Mouse (Mus musculus) CH12.LX (cell line): ENCODE data around the gene Rgl1. TPM values are rescaled to one million over a fixed set of nuclear protein-coding genes. Genes with fewer than 3 reads are reported as not detected.

ENCODE experiments used
- DNase-seq: peaks from one replicate; pipeline ENCODE4 v3.0.0-alpha.2; 2013; ENCODE audit errors: extremely low read depth
- H3K27ac ChIP-seq: 2 replicates; pipeline ENCODE4 v1.5.1; 2012; ENCODE audit warnings: low read depth, mild to moderate bottlenecking, control low read depth, moderate library complexity; ENCODE audit not compliant: insufficient read depth
- H3K27me3 ChIP-seq: replicated peaks from 2 replicates; pipeline ENCODE3; 2012; ENCODE audit warnings: inconsistent platforms
- H3K36me3 ChIP-seq, 2 experiments: replicated peaks in 1 of 2; 2 replicates each; pipeline versions ENCODE3 to v1.6.1; 2012; ENCODE audit warnings: inconsistent platforms in 1 of 2, low read length in 1 of 2, mild to moderate bottlenecking in 1 of 2, mixed read lengths in 1 of 2, moderate library complexity in 1 of 2; ENCODE audit not compliant: control insufficient read depth in 1 of 2, insufficient read depth in 1 of 2
- H3K4me1 ChIP-seq, 2 experiments: 2 replicates each; pipeline ENCODE4 v1.6.1; 2012; ENCODE audit warnings: inconsistent platforms in 1 of 2, moderate library complexity in 1 of 2; ENCODE audit not compliant: insufficient read depth in 2 of 2, control insufficient read depth in 1 of 2
- H3K4me2 ChIP-seq: 2 replicates; pipeline ENCODE4 v1.6.1; 2012; ENCODE audit warnings: low read depth, mild to moderate bottlenecking, control low read depth; ENCODE audit not compliant: poor library complexity, insufficient read depth, severe bottlenecking
- H3K4me3 ChIP-seq, 3 experiments: fragments of 150-350 bp in 1 of 3; sonication (generic) in 1 of 3; replicated peaks in 1 of 3; 2 replicates each; pipeline versions ENCODE3 to v1.5.1; 2011 to 2012; ENCODE audit warnings: low read depth in 2 of 3, low read length in 2 of 3, mild to moderate bottlenecking in 2 of 3, moderate library complexity in 2 of 3, control low read depth in 1 of 3, improper control_type of control experiment in 1 of 3, inconsistent platforms in 1 of 3, mixed read lengths in 1 of 3; ENCODE audit not compliant: poor library complexity in 1 of 3
- H3K79me2 ChIP-seq: replicated peaks from 2 replicates; pipeline ENCODE4 v1.6.1; 2012; ENCODE audit warnings: mild to moderate bottlenecking, moderate library complexity; ENCODE audit not compliant: control insufficient read depth, poor library complexity, insufficient read depth, severe bottlenecking; ENCODE audit errors: extremely low read depth
- H3K9ac ChIP-seq: 2 replicates; pipeline ENCODE4 v1.6.1; 2012; ENCODE audit warnings: low read depth, mild to moderate bottlenecking, control low read depth, moderate library complexity; ENCODE audit not compliant: insufficient read depth
- H3K9me3 ChIP-seq: replicated peaks from 2 replicates; pipeline ENCODE3; 2012; ENCODE audit warnings: low read length, inconsistent platforms, mixed read lengths
- CHD1 ChIP-seq: IDR thresholded peaks from 2 replicates; pipeline ENCODE4 v1.6.1; 2012; ENCODE audit warnings: low read depth, low read length, improper control_type of control experiment, inconsistent platforms
- CHD2 ChIP-seq: IDR thresholded peaks from 2 replicates; pipeline ENCODE4 v1.6.1; 2011; ENCODE audit warnings: low read length, improper control_type of control experiment
- CTCF ChIP-seq, 2 experiments: IDR thresholded peaks in 1 of 2; conservative IDR thresholded peaks in 1 of 2; 2 replicates each; pipeline ENCODE4 v1.5.1; 2011 to 2012; ENCODE audit warnings: low read depth in 2 of 2, low read length in 2 of 2, improper control_type of control experiment in 1 of 2, inconsistent platforms in 1 of 2, mild to moderate bottlenecking in 1 of 2, moderate library complexity in 1 of 2
- E2F4 ChIP-seq: IDR thresholded peaks from 2 replicates; pipeline ENCODE4 v1.6.1; 2011; ENCODE audit warnings: low read depth, low read length, improper control_type of control experiment; ENCODE audit not compliant: insufficient replicate concordance
- ETS1 ChIP-seq: conservative IDR thresholded peaks from 2 replicates; pipeline ENCODE4 v1.6.1; 2012; ENCODE audit warnings: low read depth, mild to moderate bottlenecking, inconsistent platforms, low read length, improper control_type of control experiment, moderate library complexity
- JUN ChIP-seq: IDR thresholded peaks from 2 replicates; pipeline ENCODE4 v1.6.1; 2011; ENCODE audit warnings: low read depth, mild to moderate bottlenecking, low read length, improper control_type of control experiment, moderate library complexity; ENCODE audit not compliant: insufficient read depth
- MAZ ChIP-seq: IDR thresholded peaks from 2 replicates; pipeline ENCODE4 v1.6.1; 2012; ENCODE audit warnings: low read depth, mild to moderate bottlenecking, inconsistent platforms, low read length, improper control_type of control experiment, moderate library complexity
- MEF2A ChIP-seq: IDR thresholded peaks from 2 replicates; pipeline ENCODE4 v1.6.1; 2014; ENCODE audit warnings: low read depth, mild to moderate bottlenecking, inconsistent platforms, low read length, improper control_type of control experiment, borderline replicate concordance
- PAX5 ChIP-seq: IDR thresholded peaks from 2 replicates; pipeline ENCODE4 v1.6.1; 2012; ENCODE audit warnings: low read length, inconsistent platforms, mixed read lengths
- POLR2A ChIP-seq: IDR thresholded peaks from 2 replicates; pipeline ENCODE4 v1.6.1; 2011; ENCODE audit warnings: low read depth, mild to moderate bottlenecking, improper control_type of control experiment, low read length
- RCOR1 ChIP-seq: conservative IDR thresholded peaks from 2 replicates; pipeline ENCODE4 v1.6.1; 2012; ENCODE audit warnings: low read depth, mild to moderate bottlenecking, inconsistent platforms, low read length, improper control_type of control experiment
- SMC3 ChIP-seq: IDR thresholded peaks from 2 replicates; pipeline ENCODE4 v1.6.1; 2011; ENCODE audit warnings: low read depth, low read length, improper control_type of control experiment
- TBP ChIP-seq: conservative IDR thresholded peaks from 2 replicates; pipeline ENCODE4 v1.6.1; 2011; ENCODE audit warnings: low read depth, low read length, improper control_type of control experiment
- TCF12 ChIP-seq: IDR thresholded peaks from 2 replicates; pipeline ENCODE4 v1.6.1; 2014; ENCODE audit warnings: low read depth, mild to moderate bottlenecking, inconsistent platforms, low read length, improper control_type of control experiment
- ZMIZ1 ChIP-seq: IDR thresholded peaks from 2 replicates; pipeline ENCODE4 v1.6.1; 2012; ENCODE audit warnings: low read depth, mild to moderate bottlenecking, inconsistent platforms, low read length, improper control_type of control experiment
- ZNF384 ChIP-seq: IDR thresholded peaks from 2 replicates; pipeline ENCODE4 v1.6.1; 2012; ENCODE audit warnings: low read depth, low read length, improper control_type of control experiment, inconsistent platforms
- dilution Hi-C: fragments of 300-500 bp; cut with MboI; formaldehyde crosslinking; loops from 2 replicates; pipeline ENCODE4 v1.14.3; 2020; ENCODE audit warnings: low sequenced_read_pairs; ENCODE audit not compliant: extremely low pct_unique_long_range_greater_than_20kb, extremely low pct_ligation_motif_present
- in situ Hi-C: fragments of 300-500 bp; cut with MboI; formaldehyde crosslinking; loops from 3 replicates; pipeline ENCODE4 v1.14.3; 2019; ENCODE audit warnings: low sequenced_read_pairs, low pct_ligation_motif_present, low pct_unique_long_range_greater_than_20kb, mixed read lengths
- polyA plus RNA-seq: library from polyadenylated mRNA; unstranded; fragments of >175 nt; gene quantifications from 2 replicates; pipeline ENCODE4 v1.2.1, GENCODE M21; 2012; ENCODE audit warnings: low read depth; ENCODE audit not compliant: insufficient read length
- total RNA-seq, 2 experiments: library from RNA; depleted of rRNA; stranded (reverse); fragments of 300-350 nt in 1 of 2; fragments of >200 nt in 1 of 2; gene quantifications; 2 replicates each; pipeline ENCODE4 v1.2.3; 2012 to 2014

Gene Rgl1
- total and polyA plus RNA-seq, 3 experiments: 0.25 to 1.7 (median 0.74) TPM

- Histone ChIP-seq H3K27ac (no peak overlapping the region), H3K79me2 (no peaks in the 10 kb centered on the region), H3K27me3 (no peaks in the 10 kb centered on the region), H3K36me3 (no peaks in the 10 kb centered on the region), H3K4me3 (no peak overlapping the region), H3K9me3 (no peaks in the 10 kb centered on the region), H3K4me2 (no peak overlapping the region), H3K4me1 (peaks cover 0 to 39% of the 10 kb centered on the region in 2 experiments; a peak in 2 of 4 replicates), H3K9ac (no peak overlapping the region)
- in situ Hi-C loops (no loop called here), dilution Hi-C loops (no loop called here)
- no peak for DNase-seq
- no peak for TF ChIP-seq CHD1
- no peak for TF ChIP-seq TBP
- no peak for TF ChIP-seq POLR2A
- no peak for TF ChIP-seq TCF12
- no peak for TF ChIP-seq JUN
- TF ChIP-seq CHD2: no peak
- no peak for TF ChIP-seq ZMIZ1
- no peak for TF ChIP-seq CTCF (conservative IDR thresholded peaks at IDR 0.05 in 1 of 2, IDR thresholded peaks at IDR 0.05 in 1 of 2; ENCODE audit: low read depth in 2 of 2, low read length in 2 of 2)
- TF ChIP-seq PAX5: no peak
- TF ChIP-seq SMC3: no peak
- no peak for TF ChIP-seq ETS1
- TF ChIP-seq E2F4: no peak
These were observed 48.0 kb downstream of the Rgl1 start for GRCm38 (mm10) chr1:152718200-152718599.

GRCm38 (mm10) chr1:152717329-152717728 is 48.8 kb downstream of the Rgl1 start:
- TF ChIP-seq RCOR1: no peak
- no peak for TF ChIP-seq TCF12
- no peak for TF ChIP-seq MEF2A
- TF ChIP-seq MAZ: no peak
- no peak for TF ChIP-seq CHD1
- TF ChIP-seq ZNF384: no peak
- no peak for TF ChIP-seq SMC3
- no peak for TF ChIP-seq ETS1
- Histone ChIP-seq H3K4me2 (no peak overlapping the region), H3K36me3 (no peaks in the 10 kb centered on the region), H3K9me3 (no peaks in the 10 kb centered on the region), H3K9ac (no peak overlapping the region), H3K79me2 (no peaks in the 10 kb centered on the region), H3K27me3 (no peaks in the 10 kb centered on the region), H3K27ac (no peak overlapping the region), H3K4me1 (peaks cover 0 to 39% of the 10 kb centered on the region in 2 experiments; a peak in 2 of 4 replicates), H3K4me3 (no peak overlapping the region)
- dilution Hi-C loops: no loop called here
- in situ Hi-C loops: no loop called here
- DNase-seq: no peak
